Mouse (Mus musculus): ENCODE measurements around the gene Itga5. TPM values are rescaled to one million over a fixed set of nuclear protein-coding genes. Genes with fewer than 3 reads are reported as not detected.

Gene Itga5
- total RNA-seq, 1 experiment from 2014 or later = 11.7 TPM

Other genes with a start within 250 kb of the Itga5 start
- gene Smug1, start 199.7 kb downstream of the Itga5 start, total RNA-seq (2017) = 3.7 and 6.1 TPM in 2 replicates
- gene Cbx5, start 126.9 kb downstream of the Itga5 start, total RNA-seq (2017) = 211 and 226 TPM in 2 replicates
- 1,381 and 2,732 TPM in 2 replicates for gene Hnrnpa1, start 126.3 kb downstream of the Itga5 start, total RNA-seq (2017)
- gene Nfe2, start 108.4 kb downstream of the Itga5 start, total RNA-seq (2017) = 198 and 245 TPM in 2 replicates
- 59.5 and 76.0 TPM in 2 replicates for gene Copz1, start 94.0 kb downstream of the Itga5 start, total RNA-seq (2017)
- gene Gpr84, start 56.2 kb downstream of the Itga5 start, total RNA-seq (2017) = 1.3 and 2.1 TPM in 2 replicates
- 2.7 and 3.9 TPM in 2 replicates for gene Zfp385a, start 26.7 kb downstream of the Itga5 start, total RNA-seq (2017)
- gene Gtsf1, start 63.7 kb upstream of the Itga5 start, total RNA-seq (2017) = not detected in 2 replicates
- not detected in 2 replicates for gene Gtsf2, start 81.7 kb upstream of the Itga5 start, total RNA-seq (2017)
- gene Nckap1l, start 87.0 kb upstream of the Itga5 start, total RNA-seq (2017) = 130 and 158 TPM in 2 replicates
- 5.8 and 7.5 TPM in 2 replicates for gene Pde1b, start 136.3 kb upstream of the Itga5 start, total RNA-seq (2017)
- not detected in 2 replicates for gene Ppp1r1a, start 171.2 kb upstream of the Itga5 start, total RNA-seq (2017)
- gene Glycam1, start 198.3 kb upstream of the Itga5 start, total RNA-seq (2017) = not detected in 2 replicates